Mouse (Mus musculus): ENCODE data around the gene Nek5.

Nek5 gene

GRCm38 (mm10) chr8:22089226-22089625 lies 35.6 kb downstream of the Nek5 start:
- in situ Hi-C loops (cut with MseI, MboI) = no loop called here

- in situ Hi-C loops (cut with MseI, MboI) = no loop called here
Measured at GRCm38 (mm10) chr8:22079313-22080007, 45.4 kb downstream of the Nek5 start.

- in situ Hi-C loops (cut with MseI, MboI) = no loop called here
Measured at GRCm38 (mm10) chr8:22061126-22061525, 63.7 kb downstream of the Nek5 start.

- in situ Hi-C loops (cut with MseI, MboI) = no loop called here
Measured at GRCm38 (mm10) chr8:22060446-22060889, 64.4 kb downstream of the Nek5 start, which contains the start of gene Alg11. TSS of gene Alg11 (plus strand) at chr8:22060721.

GRCm38 (mm10) chr8:22059821-22060445 lies 64.9 kb downstream of the Nek5 start, which contains the start of gene Atp7b:
TSS of gene Atp7b (minus strand) at chr8:22060305.
- in situ Hi-C loops (cut with MseI, MboI) = no loop called here

- in situ Hi-C loops (cut with MseI, MboI) = no loop called here
Measured at GRCm38 (mm10) chr8:22059153-22059738, 65.6 kb downstream of the Nek5 start.

GRCm38 (mm10) chr8:22058368-22058767 lies 66.5 kb downstream of the Nek5 start:
- in situ Hi-C loops (cut with MseI, MboI) = no loop called here

- in situ Hi-C loops (cut with MseI, MboI) = no loop called here
Measured at GRCm38 (mm10) chr8:22056850-22057249, 68.0 kb downstream of the Nek5 start.

GRCm38 (mm10) chr8:22055492-22055877 lies 69.4 kb downstream of the Nek5 start:
- in situ Hi-C loops (cut with MseI, MboI) = no loop called here

- in situ Hi-C loops (cut with MseI, MboI) = no loop called here
Measured at GRCm38 (mm10) chr8:22054674-22055491, 70.0 kb downstream of the Nek5 start.

- in situ Hi-C loops (cut with MseI, MboI) = loop anchor here in 1 of 2 experiments (10.0 kb wide), 1 partner anchor 53 kb away; no protein-coding TSS in a partner anchor
Measured at GRCm38 (mm10) chr8:22047699-22048464, 77.0 kb downstream of the Nek5 start.

- in situ Hi-C loops (cut with MseI, MboI) = loop anchor here (5.0 to 10.0 kb wide), 2 partner anchors 46 to 49 kb away; no protein-coding TSS in a partner anchor
Measured at GRCm38 (mm10) chr8:22043706-22044105, 81.1 kb downstream of the Nek5 start.

GRCm38 (mm10) chr8:22042515-22042914 lies 82.3 kb downstream of the Nek5 start:
- in situ Hi-C loops (cut with MseI, MboI) = loop anchor here (5.0 to 10.0 kb wide), 2 partner anchors 45 to 48 kb away; no protein-coding TSS in a partner anchor

- in situ Hi-C loops (cut with MseI, MboI) = loop anchor here (5.0 to 10.0 kb wide), 2 partner anchors 43 to 45 kb away; no protein-coding TSS in a partner anchor
Measured at GRCm38 (mm10) chr8:22040153-22040509, 84.7 kb downstream of the Nek5 start.

GRCm38 (mm10) chr8:22039468-22040152 lies 85.2 kb downstream of the Nek5 start:
- in situ Hi-C loops (cut with MseI, MboI) = loop anchor here (5.0 to 10.0 kb wide), 2 partner anchors 42 to 45 kb away; no protein-coding TSS in a partner anchor

GRCm38 (mm10) chr8:22037022-22037421 lies 87.8 kb downstream of the Nek5 start:
- in situ Hi-C loops (cut with MseI, MboI) = no loop called here

GRCm38 (mm10) chr8:22036137-22036536 lies 88.7 kb downstream of the Nek5 start:
- in situ Hi-C loops (cut with MseI, MboI) = no loop called here

- in situ Hi-C loops (cut with MseI, MboI) = no loop called here
Measured at GRCm38 (mm10) chr8:22030990-22031389, 93.9 kb downstream of the Nek5 start.

- in situ Hi-C loops (cut with MseI, MboI) = no loop called here
Measured at GRCm38 (mm10) chr8:22028973-22029372, 95.9 kb downstream of the Nek5 start.

GRCm38 (mm10) chr8:22025241-22025640 lies 99.6 kb downstream of the Nek5 start:
- in situ Hi-C loops (cut with MseI, MboI) = no loop called here

Measured in mouse trophoblast stem cell (cell line).